Mouse (Mus musculus) E14TG2a.4 (cell line): ENCODE measurements around the gene Tbx2.

Source experiments
- H3K27me3 ChIP-seq: 2 replicates; pipeline ENCODE4 v1.6.1; 2014; ENCODE audit warnings: low read length, control low read depth; ENCODE audit not compliant: insufficient read depth
- H3K36me3 ChIP-seq: 2 replicates; pipeline ENCODE4 v1.6.1; 2014; ENCODE audit warnings: low read length, control low read depth; ENCODE audit not compliant: insufficient read depth
- H3K4me1 ChIP-seq: replicated peaks from 2 replicates; pipeline ENCODE4 v1.6.1; 2014; ENCODE audit warnings: low read depth, low read length, control low read depth
- H3K4me3 ChIP-seq: replicated peaks from 2 replicates; pipeline ENCODE4 v1.5.1; 2014; ENCODE audit warnings: mild to moderate bottlenecking, low read length
- H3K9me3 ChIP-seq: 2 replicates; pipeline ENCODE4 v1.6.1; 2014; ENCODE audit warnings: low read length, control low read depth
- CTCF ChIP-seq: conservative IDR thresholded peaks from 2 replicates; pipeline ENCODE4 v1.5.1; 2014; ENCODE audit warnings: low read length
- NANOG ChIP-seq: IDR thresholded peaks from 2 replicates; pipeline ENCODE4 v1.6.1; 2014; ENCODE audit warnings: borderline replicate concordance, low read length, mixed read lengths
- POU5F1 ChIP-seq: IDR thresholded peaks from 2 replicates; pipeline ENCODE4 v1.6.1; 2014; ENCODE audit warnings: low read length, borderline replicate concordance

Gene Tbx2

DNA sequence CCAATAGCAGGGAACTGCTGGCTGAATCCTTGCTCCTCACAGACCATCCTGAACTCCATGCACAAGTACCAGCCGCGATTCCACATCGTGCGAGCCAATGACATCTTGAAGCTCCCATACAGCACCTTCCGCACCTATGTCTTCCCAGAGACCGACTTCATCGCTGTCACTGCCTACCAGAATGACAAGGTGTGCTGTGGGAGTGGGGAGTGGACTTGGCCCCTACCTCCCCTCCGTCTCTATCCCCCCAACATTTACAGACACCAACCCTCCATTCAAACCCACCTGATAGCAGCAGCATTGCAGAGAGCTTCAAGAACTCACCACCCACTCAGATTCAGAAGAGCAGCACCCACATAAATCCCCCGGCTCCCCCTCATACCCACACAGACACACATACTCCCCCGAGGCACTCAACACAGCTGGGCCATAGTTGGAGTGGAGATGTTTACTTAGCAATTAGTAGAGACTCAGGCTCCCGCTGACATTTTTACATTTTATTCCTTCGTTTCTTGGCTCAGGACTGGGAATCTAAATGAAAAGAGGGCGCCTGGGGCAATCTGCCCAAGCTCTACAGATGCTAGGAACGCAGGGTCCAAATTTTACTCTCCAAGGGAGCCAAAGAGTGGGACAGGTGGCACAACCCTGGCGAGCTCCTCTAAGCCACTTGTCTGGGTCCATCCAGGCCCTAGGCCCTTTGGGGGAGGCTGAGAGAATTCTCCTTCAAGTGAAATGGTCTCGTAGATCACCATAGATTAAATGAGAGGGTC, 3.6 kb downstream of the Tbx2 start:
- Histone ChIP-seq H3K4me1 (peaks cover 37% of the 10 kb centered on the region), H3K27me3 (peaks cover 95% of the 10 kb centered on the region), H3K4me3 (no peak overlapping the region), H3K36me3 (no peaks in the 10 kb centered on the region), H3K9me3 (no peaks in the 10 kb centered on the region)
- TF ChIP-seq NANOG (no peak), CTCF (no peak), POU5F1 (no peak)

DNA sequence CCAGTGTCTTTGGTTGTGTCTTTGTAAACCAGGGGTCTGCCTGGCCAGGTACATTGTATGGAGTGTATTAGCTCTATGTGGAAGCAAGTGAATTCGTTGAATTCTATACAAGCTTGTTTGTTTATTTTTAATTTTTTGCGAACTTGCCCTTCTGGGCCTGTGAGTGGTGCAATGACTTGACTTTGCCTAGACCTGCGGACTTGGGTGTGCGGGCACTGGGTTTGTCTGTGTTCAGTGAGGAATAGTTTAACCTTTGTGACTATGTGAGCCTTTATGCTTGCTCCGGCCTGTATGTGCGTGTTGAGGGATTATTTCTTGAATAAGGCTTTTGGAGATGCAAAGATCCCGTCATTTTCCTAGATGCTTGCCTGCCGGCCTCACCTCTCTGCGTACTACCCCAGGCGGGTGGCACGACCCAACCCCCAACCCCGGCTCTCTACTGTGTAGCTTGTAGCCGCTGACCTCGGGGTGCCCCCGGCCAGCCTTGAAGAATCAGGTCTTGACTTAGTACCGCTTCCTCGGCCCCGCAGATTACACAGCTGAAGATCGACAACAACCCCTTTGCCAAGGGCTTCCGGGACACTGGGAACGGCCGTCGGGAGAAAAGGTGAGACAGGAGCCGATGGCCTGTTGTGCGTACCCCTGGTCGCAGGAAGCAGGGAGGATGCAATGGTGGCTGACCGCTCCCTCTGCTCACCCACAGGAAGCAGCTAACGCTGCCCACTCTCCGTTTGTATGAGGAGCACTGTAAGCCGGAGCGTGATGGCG, 4.4 kb downstream of the Tbx2 start:
- Histone ChIP-seq H3K9me3 (no peaks in the 10 kb centered on the region), H3K4me1 (peaks cover 36% of the 10 kb centered on the region), H3K36me3 (no peaks in the 10 kb centered on the region), H3K4me3 (peak overlapping the region; percentile 63), H3K27me3 (peaks cover 95% of the 10 kb centered on the region)
- TF ChIP-seq NANOG (no peak), POU5F1 (no peak), CTCF (no peak)

DNA sequence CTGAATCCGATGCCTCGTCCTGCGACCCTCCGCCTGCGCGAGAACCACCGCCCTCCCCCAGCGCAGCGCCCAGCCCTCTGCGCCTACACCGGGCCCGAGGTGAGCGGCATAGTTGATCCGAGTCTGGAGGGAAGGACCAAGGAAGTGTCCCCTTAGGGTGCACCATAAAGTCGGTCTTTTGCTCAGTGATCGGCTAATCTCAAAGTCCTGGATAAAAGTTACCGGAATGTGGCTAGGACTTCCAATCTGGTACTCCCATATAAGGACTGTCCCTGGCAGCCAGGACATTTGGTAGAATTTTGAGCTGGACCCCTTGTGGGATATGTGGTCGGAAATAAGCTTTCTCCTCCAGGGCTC, 4.9 kb downstream of the Tbx2 start:
- no peaks in the 10 kb centered on the region for H3K9me3 ChIP-seq
- peaks cover 94% of the 10 kb centered on the region for H3K27me3 ChIP-seq
- no peaks in the 10 kb centered on the region for H3K36me3 ChIP-seq
- peak overlapping the region; percentile 63 for H3K4me3 ChIP-seq
- peaks cover 32% of the 10 kb centered on the region for H3K4me1 ChIP-seq
- no peak for TF ChIP-seq POU5F1

DNA sequence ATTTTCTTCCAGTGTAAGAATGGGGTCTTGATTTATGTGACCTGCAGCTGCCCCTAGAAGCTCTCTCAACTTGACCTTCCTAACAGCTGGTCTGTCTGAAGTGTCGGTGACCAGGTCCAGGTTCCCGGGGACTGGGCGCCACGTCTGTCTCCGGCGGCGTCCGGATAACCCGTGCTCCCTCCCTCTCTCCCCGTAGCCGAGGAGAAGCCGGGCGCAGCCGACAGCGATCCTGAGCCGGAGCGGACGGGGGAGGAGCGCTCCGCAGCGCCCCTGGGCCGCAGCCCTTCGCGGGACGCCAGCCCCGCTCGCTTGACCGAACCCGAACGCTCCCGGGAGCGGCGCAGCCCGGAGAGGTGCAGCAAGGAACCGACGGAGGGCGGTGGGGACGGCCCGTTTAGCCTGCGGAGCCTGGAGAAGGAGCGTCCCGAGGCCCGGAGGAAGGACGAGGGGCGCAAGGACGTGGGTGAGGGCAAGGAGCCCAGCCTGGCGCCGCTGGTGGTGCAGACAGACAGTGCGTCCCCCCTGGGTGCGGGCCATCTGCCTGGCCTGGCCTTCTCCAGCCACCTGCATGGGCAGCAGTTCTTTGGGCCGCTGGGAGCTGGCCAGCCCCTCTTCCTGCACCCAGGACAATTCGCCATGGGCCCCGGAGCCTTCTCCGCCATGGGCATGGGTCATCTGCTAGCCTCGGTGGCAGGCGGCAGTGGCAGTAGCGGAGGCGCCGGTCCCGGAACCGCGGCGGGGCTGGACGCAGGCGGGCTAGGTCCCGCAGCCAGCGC, 5.5 kb downstream of the Tbx2 start:
- Histone ChIP-seq H3K27me3 (peaks cover 95% of the 10 kb centered on the region), H3K4me1 (peaks cover 38% of the 10 kb centered on the region), H3K4me3 (peak overlapping the region; percentile 63), H3K9me3 (no peaks in the 10 kb centered on the region), H3K36me3 (no peaks in the 10 kb centered on the region)
- TF ChIP-seq NANOG (no peak), POU5F1 (no peak), CTCF (no peak)

DNA sequence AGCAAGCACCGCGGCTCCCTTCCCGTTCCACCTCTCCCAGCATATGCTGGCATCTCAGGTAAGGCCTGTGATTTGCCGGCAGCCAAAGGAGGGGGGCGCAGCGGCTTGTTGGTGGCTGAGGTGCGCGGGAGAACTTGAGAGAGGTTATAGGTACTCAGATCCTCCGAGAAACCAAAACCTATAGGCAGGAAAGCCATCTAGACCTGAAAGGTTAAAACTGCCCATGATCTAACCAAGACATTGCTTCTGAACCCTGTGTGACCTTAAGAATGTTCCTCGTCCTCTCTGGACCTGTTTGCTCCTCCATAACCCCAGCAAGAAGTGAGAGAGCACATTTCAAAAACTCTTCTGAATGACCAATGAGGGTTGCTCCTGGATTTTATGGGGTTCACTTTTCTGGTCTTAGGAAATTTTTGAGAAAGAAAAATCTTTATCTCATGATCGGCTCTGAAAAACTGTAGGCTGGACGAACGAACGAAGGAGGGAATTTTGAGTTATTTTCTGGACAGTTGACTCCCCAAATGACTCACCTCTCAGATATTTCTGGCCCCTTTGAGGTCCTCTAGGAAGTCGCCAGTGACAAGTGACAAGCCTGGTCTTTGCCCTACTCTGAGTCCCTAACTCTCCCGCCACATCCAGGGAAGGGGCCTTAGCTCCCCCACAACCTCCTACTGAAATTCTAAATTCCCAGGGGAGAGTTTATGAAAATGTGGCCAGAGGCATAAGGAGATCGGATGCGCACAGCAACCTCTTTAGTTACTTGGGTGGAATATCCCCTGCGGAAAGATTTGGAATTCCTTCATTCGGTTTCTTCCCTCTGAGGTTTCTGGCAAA, 6.3 kb downstream of the Tbx2 start:
- TF ChIP-seq CTCF: no peak
- no peak for TF ChIP-seq NANOG
- Histone ChIP-seq H3K27me3 (peaks cover 99% of the 10 kb centered on the region), H3K9me3 (no peaks in the 10 kb centered on the region)

DNA sequence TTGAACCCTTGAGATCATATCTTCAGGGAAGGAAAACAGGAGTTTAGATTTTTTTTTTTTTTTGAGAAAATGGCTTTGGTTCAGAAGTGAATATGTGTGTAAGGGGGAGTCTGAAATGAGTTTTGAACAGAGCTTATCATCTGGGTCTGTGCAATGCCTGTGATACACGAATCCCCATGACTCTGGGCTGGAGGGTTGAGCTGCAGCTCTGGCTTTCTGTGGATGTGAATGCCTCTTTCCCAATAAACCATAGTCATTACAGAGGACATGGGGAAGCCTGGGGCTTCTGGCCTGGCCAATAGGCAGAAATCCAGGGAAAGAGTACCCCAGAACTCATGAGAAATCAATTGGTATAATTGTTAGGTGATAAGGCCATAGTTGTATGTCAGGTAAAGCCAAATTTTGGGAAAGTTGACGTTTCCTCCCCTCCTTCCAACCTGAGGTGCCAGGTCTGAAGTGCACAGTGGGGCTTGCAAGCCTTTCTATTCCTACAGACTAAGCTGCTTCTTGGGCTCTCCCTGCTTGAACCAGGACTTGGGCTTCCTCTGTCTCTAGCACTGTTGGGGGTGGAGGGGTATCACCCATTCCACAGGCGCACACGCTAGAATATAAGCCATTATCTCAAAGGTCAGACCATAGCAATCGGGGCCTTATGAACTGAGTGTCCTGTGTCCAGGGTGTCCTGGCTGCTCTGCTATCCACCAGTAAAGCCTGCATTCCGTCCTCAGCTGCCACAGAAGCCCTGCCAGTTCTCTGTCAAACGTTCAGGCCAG, 7.1 kb downstream of the Tbx2 start:
- no peaks in the 10 kb centered on the region for H3K9me3 ChIP-seq
- H3K36me3 ChIP-seq: no peaks in the 10 kb centered on the region
- no peak for TF ChIP-seq POU5F1
- TF ChIP-seq CTCF: no peak
- no peak for TF ChIP-seq NANOG
- H3K4me3 ChIP-seq: no peak overlapping the region
- H3K27me3 ChIP-seq: peaks cover 99% of the 10 kb centered on the region
- H3K4me1 ChIP-seq: peaks cover 46% of the 10 kb centered on the region

More for the DNA sequence above, 6.3 kb downstream of the Tbx2 start:
- H3K36me3 ChIP-seq: no peaks in the 10 kb centered on the region
- H3K4me3 ChIP-seq: peak overlapping the region; percentile 63
- H3K4me1 ChIP-seq: peaks cover 42% of the 10 kb centered on the region

DNA sequence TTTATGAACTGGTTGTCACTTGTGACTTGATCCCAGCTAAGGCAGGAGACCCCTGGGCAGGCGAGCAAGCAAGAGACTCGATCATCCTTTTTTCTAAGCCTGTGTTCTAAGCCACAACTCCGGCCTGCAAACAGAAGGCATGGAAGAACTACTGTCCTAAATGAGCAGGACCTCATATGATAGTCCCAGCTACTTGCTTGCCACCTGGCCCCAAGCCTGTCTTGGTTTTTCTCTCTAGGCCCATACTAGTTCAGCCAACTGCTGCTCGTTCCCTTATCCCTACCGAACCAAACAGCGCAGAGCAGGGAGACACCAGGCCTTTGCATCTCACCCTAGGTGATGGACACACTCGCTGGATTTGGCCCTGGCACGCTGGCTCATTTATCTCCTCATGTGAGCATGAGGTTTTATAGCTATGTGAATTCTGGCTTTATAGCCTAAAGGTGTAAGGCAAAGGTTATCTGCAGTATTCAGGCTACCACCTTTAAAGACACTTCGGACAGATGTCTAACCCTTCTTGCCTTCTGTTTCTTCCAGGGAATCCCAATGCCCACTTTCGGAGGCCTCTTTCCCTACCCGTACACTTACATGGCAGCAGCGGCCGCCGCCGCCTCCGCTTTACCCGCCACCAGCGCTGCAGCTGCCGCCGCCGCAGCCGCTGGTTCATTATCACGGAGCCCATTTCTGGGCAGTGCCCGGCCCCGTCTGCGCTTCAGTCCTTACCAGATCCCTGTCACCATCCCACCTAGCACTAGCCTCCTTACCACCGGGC, 7.9 kb downstream of the Tbx2 start:
- no peaks in the 10 kb centered on the region for H3K9me3 ChIP-seq
- H3K27me3 ChIP-seq: peaks cover 99% of the 10 kb centered on the region
- H3K4me3 ChIP-seq: peak overlapping the region; percentile 56
- no peak for TF ChIP-seq NANOG
- no peak for TF ChIP-seq POU5F1
- TF ChIP-seq CTCF: no peak
- H3K36me3 ChIP-seq: no peaks in the 10 kb centered on the region
- H3K4me1 ChIP-seq: peaks cover 53% of the 10 kb centered on the region
